Mouse (Mus musculus): ENCODE data around the gene Mb.

DNA sequence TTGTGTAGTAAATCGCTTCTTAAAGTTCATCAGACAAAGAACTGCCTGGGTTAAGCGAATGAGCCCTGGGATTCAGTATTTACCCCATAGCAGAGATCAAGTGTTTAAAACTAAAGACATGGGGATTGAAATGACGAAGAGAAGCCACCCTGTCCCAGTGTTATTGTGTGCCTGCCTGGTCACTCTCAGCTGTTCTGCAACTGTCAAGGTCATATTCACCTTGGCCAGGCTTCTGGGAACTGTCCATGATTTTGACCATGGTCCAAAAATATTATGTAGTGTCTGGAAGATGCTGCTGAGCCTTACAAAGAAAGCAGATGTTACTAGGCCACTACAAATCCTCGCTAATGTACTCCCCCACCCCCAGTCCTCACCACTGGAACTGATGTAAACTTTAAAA is 70.7 kb downstream of the Mb start:
- TF ChIP-seq MAFK (IDR thresholded peaks at IDR 0.05; ENCODE audit: insufficient read depth, low read depth, low read length), result no peak
- no peak for TF ChIP-seq ZNF384 (IDR thresholded peaks at IDR 0.05; ENCODE audit: low read depth, low read length)

Measured in ES-E14 (cell line).